Mouse (Mus musculus): ENCODE measurements around the gene Ajap1.

- TF ChIP-seq POLR2A (IDR thresholded peaks at IDR 0.05; ENCODE audit: control insufficient read depth, extremely low read depth, insufficient read depth, low read length, poor library complexity) (no peak), CTCF (IDR thresholded peaks at IDR 0.05; ENCODE audit: borderline replicate concordance, control insufficient read depth, extremely low read depth, insufficient read depth, low read length, poor library complexity) (no peak)
These were observed 147.3 kb downstream of the Ajap1 start for GRCm38 (mm10) chr4:153335301-153335799.
